Mouse (Mus musculus) left cerebral cortex, postnatal 10 days (tissue): ENCODE results near the gene Ripor1. TPM values are rescaled to one million over a fixed set of nuclear protein-coding genes. Genes with fewer than 3 reads are reported as not detected.
"Not testable (repeated sequence)": the region's sequence is repeated elsewhere in the genome, so short reads cannot be mapped to it uniquely, and the experiment has no call there.

Experiments
- DNase-seq, 2 experiments: peaks; one replicate each; pipeline ENCODE4 v3.0.0; 2021 to 2022; ENCODE audit warnings: low spot score in 2 of 2, mixed read lengths in 1 of 2; ENCODE audit errors: extremely low spot score in 1 of 2
- intact Hi-C: fragments of 180-260 bp; cut with DNase I; formaldehyde crosslinking; loops from one replicate; pipeline ENCODE4 v1.15.1; 2025
- total RNA-seq, 2 experiments: library from RNA; stranded (reverse); gene quantifications; 2 replicates each; pipeline ENCODE4 v1.2.3; 2021

Ripor1 gene
- 10 to 100 TPM; 74.5 to 76.2 TPM for total RNA-seq

GRCm38 (mm10) chr8:105604804-105605381, at the start of gene Ripor1:
TSS of gene Ripor1 (plus strand) at chr8:105605255.
- peak; percentile 61 to 89 for DNase-seq
- intact Hi-C loops = loop anchor here (5.0 kb wide), 1 partner anchor 38 kb away; the partner anchor contains the start of gene Atp6v0d1

GRCm38 (mm10) chr8:105562863-105563262, 42.2 kb upstream of the Ripor1 start:
- intact Hi-C loops = no loop called here
- no peak for DNase-seq

- DNase-seq = peak in 1 of 2 experiments; percentile 24
- intact Hi-C loops = no loop called here
These were observed 41.2 kb upstream of the Ripor1 start for GRCm38 (mm10) chr8:105563871-105564270.

- intact Hi-C loops = loop anchor here (5.0 kb wide), 1 partner anchor 43 kb away; the partner anchor contains the start of gene Ripor1
- DNase-seq = not testable (repeated sequence)
These were observed 40.4 kb upstream of the Ripor1 start for GRCm38 (mm10) chr8:105564573-105565229.

- no peak for DNase-seq
- intact Hi-C loops = loop anchor here (5.0 kb wide), 1 partner anchor 42 kb away; the partner anchor contains the start of gene Ripor1
These were observed 39.6 kb upstream of the Ripor1 start for GRCm38 (mm10) chr8:105565401-105565881.

- intact Hi-C loops = loop anchor here (5.0 kb wide), 1 partner anchor 41 kb away; the partner anchor contains the start of gene Ripor1
- DNase-seq = peak; percentile 99 to 100
These were observed 38.9 kb upstream of the Ripor1 start, which contains the start of gene Atp6v0d1 for GRCm38 (mm10) chr8:105565952-105566702. TSS of gene Atp6v0d1 (minus strand) at chr8:105566047.

- DNase-seq = peak; percentile 9 to 48
- intact Hi-C loops = loop anchor here (5.0 kb wide), 1 partner anchor 40 kb away; the partner anchor contains the start of gene Ripor1
These were observed 38.1 kb upstream of the Ripor1 start for GRCm38 (mm10) chr8:105566703-105567595.

GRCm38 (mm10) chr8:105571810-105572209, 33.2 kb upstream of the Ripor1 start:
- no peak for DNase-seq
- intact Hi-C loops = no loop called here

- DNase-seq = peak in 1 of 2 experiments; percentile 65
- intact Hi-C loops = no loop called here
These were observed 31.6 kb upstream of the Ripor1 start for GRCm38 (mm10) chr8:105573427-105573826.

- no peak for DNase-seq
- intact Hi-C loops = no loop called here
These were observed 30.3 kb upstream of the Ripor1 start for GRCm38 (mm10) chr8:105574741-105575140.

GRCm38 (mm10) chr8:105575538-105575937, 29.5 kb upstream of the Ripor1 start:
- DNase-seq = no peak
- intact Hi-C loops = no loop called here

GRCm38 (mm10) chr8:105579719-105580118, 25.3 kb upstream of the Ripor1 start:
- no peak for DNase-seq
- intact Hi-C loops = no loop called here

- intact Hi-C loops = no loop called here
- DNase-seq = no peak
These were observed 12.6 kb upstream of the Ripor1 start for GRCm38 (mm10) chr8:105592431-105592830.

- DNase-seq = peak; percentile 29 to 35
- intact Hi-C loops = no loop called here
These were observed 11.2 kb upstream of the Ripor1 start for GRCm38 (mm10) chr8:105593859-105594258.

- intact Hi-C loops = no loop called here
- DNase-seq = no peak
These were observed 10.4 kb upstream of the Ripor1 start for GRCm38 (mm10) chr8:105594451-105595242.

GRCm38 (mm10) chr8:105596362-105597034, 8.6 kb upstream of the Ripor1 start:
- intact Hi-C loops = no loop called here
- peak in 1 of 2 experiments; percentile 73 for DNase-seq

- DNase-seq = no peak
- intact Hi-C loops = no loop called here
These were observed 6.3 kb upstream of the Ripor1 start for GRCm38 (mm10) chr8:105598777-105599176.
